Mouse (Mus musculus): ENCODE results near the gene Alg13. TPM values are rescaled to one million over a fixed set of nuclear protein-coding genes. Genes with fewer than 3 reads are reported as not detected.

Gene Alg13
- polyA plus RNA-seq, 2 experiments, result 18.7 to 28.6 TPM

GRCm38 (mm10) chrX:144408036-144408435, 90.4 kb downstream of the Alg13 start:
- Histone ChIP-seq H3K9ac (ENCODE audit: low read depth, low read length, severe bottlenecking) (no peak overlapping the region), H3K4me1 (ENCODE audit: control insufficient read depth, insufficient read depth, low read length) (no peaks in the 10 kb centered on the region), H3K9me3 (ENCODE audit: control insufficient read depth, low read length) (no peaks in the 10 kb centered on the region), H3K4me3 (replicated peaks; ENCODE audit: low read length) (no peak overlapping the region), H3K27me3 (ENCODE audit: control insufficient read depth, insufficient read depth, low read length) (no peaks in the 10 kb centered on the region), H3K36me3 (ENCODE audit: control insufficient read depth, insufficient read depth, low read length) (no peaks in the 10 kb centered on the region), H3K4me2 (replicated peaks; ENCODE audit: low read depth, low read length, severe bottlenecking) (no peak overlapping the region), H3K27ac (replicated peaks; ENCODE audit: low read depth, low read length) (no peak overlapping the region)
- TF ChIP-seq POLR2A (IDR thresholded peaks at IDR 0.05; ENCODE audit: borderline replicate concordance, extremely low read depth, insufficient read depth, insufficient read length), result no peak
- 65% methylated on average over 5 of the region's 5 CpGs for WGBS
- DNase-seq (ENCODE audit: low spot score) (no peak), ATAC-seq (ENCODE audit: low FRiP score, low read depth) (no peak)

- Histone ChIP-seq H3K4me3 (replicated peaks; ENCODE audit: low read length) (no peak overlapping the region), H3K27ac (replicated peaks; ENCODE audit: low read depth, low read length) (no peak overlapping the region), H3K27me3 (ENCODE audit: control insufficient read depth, insufficient read depth, low read length) (no peaks in the 10 kb centered on the region), H3K9me3 (ENCODE audit: control insufficient read depth, low read length) (no peaks in the 10 kb centered on the region), H3K9ac (ENCODE audit: low read depth, low read length, severe bottlenecking) (no peak overlapping the region), H3K4me2 (replicated peaks; ENCODE audit: low read depth, low read length, severe bottlenecking) (no peak overlapping the region), H3K4me1 (ENCODE audit: control insufficient read depth, insufficient read depth, low read length) (no peaks in the 10 kb centered on the region), H3K36me3 (ENCODE audit: control insufficient read depth, insufficient read depth, low read length) (no peaks in the 10 kb centered on the region)
- DNase-seq (ENCODE audit: low spot score), result no peak
- TF ChIP-seq POLR2A (IDR thresholded peaks at IDR 0.05; ENCODE audit: borderline replicate concordance, extremely low read depth, insufficient read depth, insufficient read length), result no peak
- 75% methylated on average over 1 of the region's 1 CpGs for WGBS
- no peak for ATAC-seq (ENCODE audit: low FRiP score, low read depth)
These were observed 102.7 kb downstream of the Alg13 start for GRCm38 (mm10) chrX:144420259-144420658.

- no peak overlapping the region for H3K4me2 ChIP-seq (replicated peaks; ENCODE audit: low read depth, low read length, severe bottlenecking)
- no peaks in the 10 kb centered on the region for H3K27me3 ChIP-seq (ENCODE audit: control insufficient read depth, insufficient read depth, low read length)
- H3K4me1 ChIP-seq (ENCODE audit: control insufficient read depth, insufficient read depth, low read length), result no peaks in the 10 kb centered on the region
- no peaks in the 10 kb centered on the region for H3K36me3 ChIP-seq (ENCODE audit: control insufficient read depth, insufficient read depth, low read length)
- DNase-seq (ENCODE audit: low spot score) (no peak), ATAC-seq (ENCODE audit: low FRiP score, low read depth) (no peak)
- no peak overlapping the region for H3K4me3 ChIP-seq (replicated peaks; ENCODE audit: low read length)
- no peaks in the 10 kb centered on the region for H3K9me3 ChIP-seq (ENCODE audit: control insufficient read depth, low read length)
- no peak for TF ChIP-seq POLR2A (IDR thresholded peaks at IDR 0.05; ENCODE audit: borderline replicate concordance, extremely low read depth, insufficient read depth, insufficient read length)
- WGBS, result 94% methylated on average over 1 of the region's 1 CpGs
- H3K27ac ChIP-seq (replicated peaks; ENCODE audit: low read depth, low read length), result no peak overlapping the region
- H3K9ac ChIP-seq (ENCODE audit: low read depth, low read length, severe bottlenecking), result no peak overlapping the region
These were observed 103.5 kb downstream of the Alg13 start for GRCm38 (mm10) chrX:144421091-144421490.

GRCm38 (mm10) chrX:144423848-144424247, 106.2 kb downstream of the Alg13 start:
- H3K4me2 ChIP-seq (replicated peaks; ENCODE audit: low read depth, low read length, severe bottlenecking), result no peak overlapping the region
- H3K36me3 ChIP-seq (ENCODE audit: control insufficient read depth, insufficient read depth, low read length), result no peaks in the 10 kb centered on the region
- H3K4me1 ChIP-seq (ENCODE audit: control insufficient read depth, insufficient read depth, low read length), result no peaks in the 10 kb centered on the region
- ATAC-seq (ENCODE audit: low FRiP score, low read depth), result no peak
- no peak overlapping the region for H3K9ac ChIP-seq (ENCODE audit: low read depth, low read length, severe bottlenecking)
- H3K27ac ChIP-seq (replicated peaks; ENCODE audit: low read depth, low read length), result no peak overlapping the region
- H3K4me3 ChIP-seq (replicated peaks; ENCODE audit: low read length), result no peak overlapping the region
- no peak for DNase-seq (ENCODE audit: low spot score)
- no peaks in the 10 kb centered on the region for H3K9me3 ChIP-seq (ENCODE audit: control insufficient read depth, low read length)
- 77% methylated on average over 3 of the region's 3 CpGs for WGBS
- H3K27me3 ChIP-seq (ENCODE audit: control insufficient read depth, insufficient read depth, low read length), result no peaks in the 10 kb centered on the region
- TF ChIP-seq POLR2A (IDR thresholded peaks at IDR 0.05; ENCODE audit: borderline replicate concordance, extremely low read depth, insufficient read depth, insufficient read length), result no peak

Small RNAs within 50 kb of the gene (microRNA-seq; reads per million reads assigned to microRNA genes)
- gene Mir680-2, result not detected

Other genes starting within 250 kb of the Alg13 start
- gene A730046J19Rik, start 164.1 kb upstream of the Alg13 start, polyA plus RNA-seq (2012; rRNA removed), result 0.88 and 1.1 TPM in 2 replicates
- 1.5 TPM in 2 replicates for gene A730046J19Rik, start 164.1 kb upstream of the Alg13 start, polyA plus RNA-seq (2014; fragmentation: Nextera tagmentation; extraction: Ambion mirVana)
- gene Trpc5os, start 138.8 kb downstream of the Alg13 start, polyA plus RNA-seq (2012; rRNA removed), result 0.04 TPM in 1 of 2 replicates, not detected in the other
- 0.08 and 0.14 TPM in 2 replicates for gene Trpc5os, start 138.8 kb downstream of the Alg13 start, polyA plus RNA-seq (2014; fragmentation: Nextera tagmentation; extraction: Ambion mirVana)

Data from limb, embryonic 14.5 days (tissue).